Mouse (Mus musculus): Measurements from ENCODE around the gene Pygo1.

DNA sequence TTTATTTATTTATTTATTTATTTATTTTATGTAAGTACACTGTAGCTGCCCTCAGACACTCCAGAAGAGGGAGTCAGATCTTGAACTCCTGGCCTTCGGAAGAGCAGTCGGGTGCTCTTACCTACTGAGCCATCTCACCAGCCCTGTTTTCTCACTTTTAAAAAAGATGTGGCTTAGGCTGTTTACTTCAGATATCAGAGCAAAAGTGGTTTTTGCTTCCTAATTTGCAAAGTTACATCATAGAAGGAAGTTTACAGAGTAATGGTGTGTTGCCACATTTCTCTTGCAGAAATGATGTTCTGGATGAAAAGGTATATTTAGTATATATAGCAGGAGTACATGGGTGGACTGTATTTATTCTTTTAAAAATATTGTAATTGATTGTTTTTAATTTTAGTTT, 66.0 kb downstream of the Pygo1 start:
- no peak for TF ChIP-seq POLR2AphosphoS2 (IDR thresholded peaks at IDR 0.05; ENCODE audit: low read depth, low read length)
- TF ChIP-seq POLR2A (IDR thresholded peaks at IDR 0.05; ENCODE audit: low read depth, low read length) = no peak
